10 mouse cellular contexts compared by ENCODE assay signal in the genomic region with DNA sequence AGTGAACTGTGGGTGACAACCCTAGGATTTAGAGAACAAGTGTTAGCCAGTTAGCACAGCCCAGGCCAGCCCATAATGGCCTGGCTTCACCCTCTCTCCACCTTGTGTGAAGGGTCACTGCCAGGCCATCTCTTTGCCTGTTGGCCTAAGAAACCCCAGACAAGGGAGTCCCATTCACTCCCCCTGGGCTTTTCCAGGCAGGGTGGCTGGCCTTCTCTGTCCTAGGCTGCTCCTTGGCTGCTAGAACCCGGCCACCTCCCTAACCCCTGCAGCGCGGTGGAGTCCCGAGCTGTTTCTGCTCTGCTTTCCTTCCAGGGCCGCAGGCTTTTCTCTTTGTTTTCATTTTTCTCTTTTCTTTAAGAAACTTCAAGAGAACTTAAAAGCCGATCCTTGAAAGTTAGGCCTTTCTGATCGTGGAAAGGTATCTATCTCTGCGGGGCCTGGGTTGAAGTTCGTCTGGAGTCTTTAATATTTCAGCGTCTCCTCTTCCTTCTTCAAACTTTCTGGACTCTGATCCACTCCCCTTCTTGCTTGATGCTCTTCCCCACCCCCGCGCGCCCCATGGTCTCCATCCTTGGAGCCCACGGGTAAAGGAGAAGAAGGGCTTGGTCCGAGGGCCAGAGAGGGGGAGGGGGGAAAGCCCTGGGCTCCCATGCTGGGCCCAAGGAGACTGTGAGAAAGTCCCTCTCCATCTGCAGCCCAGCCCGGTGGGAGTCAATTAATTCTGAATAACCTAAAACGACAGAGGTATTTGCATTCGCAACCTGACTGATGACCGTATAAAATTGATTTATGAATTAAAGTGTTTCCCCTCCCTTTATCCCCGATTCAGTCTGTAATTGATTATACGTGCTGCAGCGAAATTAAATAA. TPM values are rescaled to one million over a fixed set of nuclear protein-coding genes. Genes with fewer than 3 reads are reported as not detected.
DNase-seq lines count a peak whose midpoint lies in the region; ATAC-seq and TF ChIP-seq lines count a peak whose summit lies in the region.
"Had no signal": no experiment of that assay in that cellular context is flagged by ENCODE, and none has a peak within 500 bp of the region (broad histone marks: within the 10 kb centered on the region; RNA-seq: fewer than 3 reads in every experiment).

No protein-coding gene starts in this region.

- no peak for DNase-seq in heart, adult 8-10 months (ENCODE audit: low spot score)
- peak; percentile 62 for DNase-seq in embryonic facial prominence, embryonic 10.5 days (ENCODE audit: low spot score)
- peak; percentile 45 for DNase-seq in hindbrain, postnatal 0 days (ENCODE audit: low spot score)
- DNase-seq in midbrain, postnatal 0 days (ENCODE audit: low spot score): no peak
- DNase-seq in left cerebral cortex, adult 9 months (ENCODE audit: low spot score in 2 of 2): no peak
- no peak for DNase-seq in left cerebral cortex, adult 8-10 months (ENCODE audit: low spot score in 2 of 2)
- DNase-seq: kidney, adult 11 months had no signal

- H3K9ac ChIP-seq in heart, embryonic 14.5 days (ENCODE audit: low read length): peak overlapping the region; percentile 48; the same call in 1 of the 2 replicates
- no peak overlapping the region for H3K9ac ChIP-seq in hindbrain, postnatal 0 days (replicated peaks; ENCODE audit: low read length)
- H3K9ac ChIP-seq in midbrain, postnatal 0 days (replicated peaks; ENCODE audit: low read length, poor library complexity, severe bottlenecking): no peak overlapping the region

- H3K4me1 ChIP-seq in heart, embryonic 14.5 days (ENCODE audit: control insufficient read depth in 2 of 2, insufficient read depth in 2 of 2, low read length in 2 of 2): peaks cover 9 to 13% of the 10 kb centered on the region in 2 experiments; a peak in 3 of 4 replicates
- peaks cover 33% of the 10 kb centered on the region for H3K4me1 ChIP-seq in embryonic facial prominence, embryonic 10.5 days
- 0 out of 2 replicates have a peak, but pooled peaks cover 3% of the 10 kb centered on the region for H3K4me1 ChIP-seq in hindbrain, postnatal 0 days (ENCODE audit: insufficient read depth, low read length)
- peaks cover 5% of the 10 kb centered on the region; the same call in 1 of the 2 replicates for H3K4me1 ChIP-seq in midbrain, postnatal 0 days (ENCODE audit: insufficient read depth, low read length)

- no peak for TF ChIP-seq CTCF in hindbrain, postnatal 0 days (IDR thresholded peaks at IDR 0.05; ENCODE audit: low read depth)
- TF ChIP-seq CTCF in midbrain, postnatal 0 days (IDR thresholded peaks at IDR 0.05): no peak

- no peaks in the 10 kb centered on the region for H3K27me3 ChIP-seq in heart, embryonic 14.5 days (ENCODE audit: control insufficient read depth, insufficient read depth, low read length)
- peaks cover 28% of the 10 kb centered on the region for H3K27me3 ChIP-seq in embryonic facial prominence, embryonic 10.5 days (replicated peaks; ENCODE audit: low read depth, poor library complexity, severe bottlenecking)
- H3K27me3 ChIP-seq in hindbrain, postnatal 0 days (ENCODE audit: insufficient read depth, low read length): no peaks in the 10 kb centered on the region
- no peaks in the 10 kb centered on the region for H3K27me3 ChIP-seq in midbrain, postnatal 0 days (ENCODE audit: insufficient read depth, low read length)
- H3K27me3 ChIP-seq: CH12.LX had no signal

- no peaks in the 10 kb centered on the region for H3K9me3 ChIP-seq in heart, embryonic 14.5 days (ENCODE audit: control insufficient read depth, low read length)
- no peaks in the 10 kb centered on the region for H3K9me3 ChIP-seq in embryonic facial prominence, embryonic 10.5 days
- H3K9me3 ChIP-seq in hindbrain, postnatal 0 days (ENCODE audit: low read length): no peaks in the 10 kb centered on the region
- H3K9me3 ChIP-seq in midbrain, postnatal 0 days (ENCODE audit: low read length): no peaks in the 10 kb centered on the region

- H3K4me2 ChIP-seq in heart, embryonic 14.5 days (ENCODE audit: low read length): peak overlapping the region; percentile 56
- H3K4me2 ChIP-seq in hindbrain, postnatal 0 days (ENCODE audit: low read depth, low read length): no peak overlapping the region; the same call in 1 of the 2 replicates
- H3K4me2 ChIP-seq in midbrain, postnatal 0 days (ENCODE audit: low read depth, low read length, poor library complexity, severe bottlenecking): peak overlapping the region; percentile 25; the same call in 1 of the 2 replicates

- H3K36me3 ChIP-seq in heart, embryonic 14.5 days (ENCODE audit: control insufficient read depth, insufficient read depth, low read length): no peaks in the 10 kb centered on the region
- H3K36me3 ChIP-seq in embryonic facial prominence, embryonic 10.5 days (replicated peaks): no peaks in the 10 kb centered on the region
- no peaks in the 10 kb centered on the region for H3K36me3 ChIP-seq in hindbrain, postnatal 0 days (ENCODE audit: insufficient read depth, low read length)
- no peaks in the 10 kb centered on the region for H3K36me3 ChIP-seq in midbrain, postnatal 0 days (ENCODE audit: insufficient read depth, low read length)

- no peak overlapping the region for H3K4me3 ChIP-seq in heart, embryonic 14.5 days (ENCODE audit: control insufficient read depth in 1 of 2, insufficient read depth in 1 of 2, low read depth in 1 of 2, low read length in 2 of 2)
- peak overlapping the region; percentile 13 for H3K4me3 ChIP-seq in embryonic facial prominence, embryonic 10.5 days
- H3K4me3 ChIP-seq in hindbrain, postnatal 0 days (ENCODE audit: low read length): no peak overlapping the region
- H3K4me3 ChIP-seq in midbrain, postnatal 0 days (ENCODE audit: low read depth, low read length): no peak overlapping the region

- WGBS in heart, embryonic 14.5 days: 27% methylated on average over 22 of the region's 22 CpGs
- 7% methylated on average over 22 of the region's 22 CpGs for WGBS in embryonic facial prominence, embryonic 10.5 days
- WGBS in hindbrain, postnatal 0 days: 17% methylated on average over 22 of the region's 22 CpGs
- WGBS in midbrain, postnatal 0 days: 11% methylated on average over 22 of the region's 22 CpGs

- no peak for ATAC-seq in heart, embryonic 14.5 days (ENCODE audit: insufficient number of reproducible peaks, insufficient read depth, low FRiP score, low read depth)
- ATAC-seq in hindbrain, postnatal 0 days: peak; percentile 62
- ATAC-seq in midbrain, postnatal 0 days (ENCODE audit: low FRiP score): no peak
- ATAC-seq in erythroid progenitor cell, adult 5-6 weeks (replicated peaks; ENCODE audit: low FRiP score, poor library complexity, severe bottlenecking): no peak

- no peak overlapping the region for H3K27ac ChIP-seq in heart, embryonic 14.5 days (replicated peaks in 1 of 2; ENCODE audit: control insufficient read depth in 1 of 2, insufficient read depth in 1 of 2, low read depth in 2 of 2, low read length in 2 of 2)
- peak overlapping the region; percentile 88 for H3K27ac ChIP-seq in embryonic facial prominence, embryonic 10.5 days (replicated peaks)
- peak overlapping the region; percentile 69 for H3K27ac ChIP-seq in hindbrain, postnatal 0 days
- H3K27ac ChIP-seq in midbrain, postnatal 0 days (ENCODE audit: low read depth, low read length): no peak overlapping the region

RNA-seq across cellular contexts. Expression of gene Nepro, which starts 52.3 kb away (rescaled TPM):
- 5.3 and 6.0 TPM in 2 replicates for polyA plus RNA-seq in heart, embryonic 14.5 days (2014; fragmentation: Nextera tagmentation; extraction: Ambion mirVana)
- 1 to 10 TPM; 4.1 to 6.4 (median 5.2) TPM for total RNA-seq in heart, adult 8-10 months (2022)
- polyA plus RNA-seq in embryonic facial prominence, embryonic 10.5 days (2016; fragmentation: Nextera tagmentation; extraction: Ambion mirVana): 13.4 and 14.1 TPM in 2 replicates
- 3.3 and 3.5 TPM in 2 replicates for total RNA-seq in hindbrain, postnatal 0 days (2014; rRNA removed)
- 3.2 TPM in 2 replicates for polyA plus RNA-seq in hindbrain, postnatal 0 days (2015; fragmentation: Nextera tagmentation; extraction: Ambion mirVana)
- total RNA-seq in midbrain, postnatal 0 days (2014; rRNA removed): 3.5 and 5.9 TPM in 2 replicates
- 2.4 and 2.9 TPM in 2 replicates for polyA plus RNA-seq in midbrain, postnatal 0 days (2015; fragmentation: Nextera tagmentation; extraction: Ambion mirVana)
- total RNA-seq in erythroid progenitor cell, adult 5-6 weeks (2015; ENCODE audit: low replicate concordance): 3.6 and 3.8 TPM in 2 replicates
- 2.6 and 3.7 TPM in 2 replicates for total RNA-seq in erythroid progenitor cell, adult 5-6 weeks (2017; ENCODE audit: low replicate concordance)
- total RNA-seq in left cerebral cortex, adult 8-10 months (2022): 1 to 10 TPM; 3.7 to 6.0 (median 5.4) TPM

Comparison
In these comparisons a context has a peak if more than half of its experiments do, and no peak if none do; other contexts are left out.
1. H3K27ac ChIP-seq: peak in embryonic facial prominence, embryonic 10.5 days (single experiment) and hindbrain, postnatal 0 days (single experiment); none in heart, embryonic 14.5 days (0 of 2) and midbrain, postnatal 0 days (single experiment).
2. DNase-seq: peak in embryonic facial prominence, embryonic 10.5 days (single experiment) and hindbrain, postnatal 0 days (single experiment); none in heart, adult 8-10 months (single experiment), midbrain, postnatal 0 days (single experiment), left cerebral cortex, adult 9 months (0 of 2) and left cerebral cortex, adult 8-10 months (0 of 2).